Mouse (Mus musculus) midbrain, embryonic 16.5 days (tissue): ENCODE results near the gene Sly. TPM values are rescaled to one million over a fixed set of nuclear protein-coding genes. Genes with fewer than 3 reads are reported as not detected.
"Not testable (repeated sequence)": the region's sequence is repeated elsewhere in the genome, so short reads cannot be mapped to it uniquely, and the experiment has no call there.

ENCODE experiments used
- ATAC-seq: fragments of 200-750 bp; cut with Nextera tagmentation; 2 replicates; pipeline ENCODE4 v1.8.0; 2017; ENCODE audit warnings: moderate TSS enrichment
- H3K27ac ChIP-seq: fragments of 300-500 bp; sonication (generic); 2 replicates; pipeline ENCODE4 v1.5.1; 2014; ENCODE audit warnings: mild to moderate bottlenecking, low read length, mixed read lengths
- H3K27me3 ChIP-seq: fragments of 300-500 bp; sonication (generic); 2 replicates; pipeline ENCODE4 v1.6.1; 2014; ENCODE audit warnings: low read depth, low read length, mixed read lengths; ENCODE audit not compliant: control insufficient read depth, insufficient read depth
- H3K36me3 ChIP-seq: fragments of 300-500 bp; sonication (generic); 2 replicates; pipeline ENCODE4 v1.6.1; 2014; ENCODE audit warnings: mild to moderate bottlenecking, low read length, moderate library complexity, mixed read lengths; ENCODE audit not compliant: control insufficient read depth, insufficient read depth
- H3K4me1 ChIP-seq: fragments of 300-500 bp; sonication (generic); 2 replicates; pipeline ENCODE4 v1.6.1; 2014; ENCODE audit warnings: mild to moderate bottlenecking, low read length, mixed read lengths; ENCODE audit not compliant: control insufficient read depth, insufficient read depth
- H3K4me2 ChIP-seq: fragments of 300-500 bp; sonication (generic); 2 replicates; pipeline ENCODE4 v1.6.1; 2014; ENCODE audit warnings: mild to moderate bottlenecking, low read length, mixed read lengths
- H3K4me3 ChIP-seq: fragments of 300-500 bp; sonication (generic); 2 replicates; pipeline ENCODE4 v1.5.1; 2014; ENCODE audit warnings: low read depth, mild to moderate bottlenecking, low read length, moderate library complexity, mixed read lengths
- H3K9ac ChIP-seq: fragments of 300-500 bp; sonication (generic); 2 replicates; pipeline ENCODE4 v1.6.1; 2014; ENCODE audit warnings: low read depth, low read length, mixed read lengths
- H3K9me3 ChIP-seq: fragments of 300-500 bp; sonication (generic); replicated peaks from 2 replicates; pipeline ENCODE4 v1.6.1; 2014; ENCODE audit warnings: mild to moderate bottlenecking, low read length, mixed read lengths; ENCODE audit not compliant: control insufficient read depth, poor library complexity, severe bottlenecking
- WGBS: fragments of 180-500 bp; shearing (Covaris S2); extraction: QIAGEN DNeasy Blood & Tissue Kit; methylation state at CpG from one replicate; pipeline ENCODE4 v1.1.7; 2014; 5-methylcytosine and 5-hydroxymethylcytosine counted together
- polyA plus RNA-seq: library from polyadenylated mRNA; unstranded; fragments of >200 nt; fragmentation: Nextera tagmentation; extraction: Ambion mirVana; gene quantifications from 2 replicates; pipeline ENCODE4 v1.2.1, GENCODE M21; 2015

Sly gene
- not detected in 2 replicates for polyA plus RNA-seq

DNA sequence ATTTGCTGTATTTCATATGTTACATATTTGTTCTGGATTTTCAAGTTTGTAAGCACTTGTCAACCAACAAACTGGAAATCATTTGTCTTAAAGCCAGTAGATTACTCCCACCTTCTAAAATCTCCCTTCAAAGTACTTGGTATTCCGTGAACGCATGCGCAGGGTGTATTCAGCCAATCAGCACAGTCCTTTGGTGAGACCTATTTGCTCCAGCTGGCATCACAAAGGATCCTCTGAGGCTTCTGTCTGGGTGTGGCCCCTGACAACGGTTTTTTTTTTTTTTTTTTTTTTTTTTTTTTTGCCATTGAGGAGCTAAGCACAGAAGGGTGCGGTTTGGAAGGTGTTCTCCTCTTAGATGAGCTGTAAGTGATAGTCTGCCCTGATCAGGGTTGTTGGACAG is at the start of gene Sly:
Gene Sly (plus strand): TSS at position 301 of the 400 bp plus-strand sequence.
- H3K27ac ChIP-seq, H3K4me2 ChIP-seq, H3K36me3 ChIP-seq, H3K9me3 ChIP-seq, H3K27me3 ChIP-seq, ATAC-seq, H3K4me3 ChIP-seq, H3K4me1 ChIP-seq, H3K9ac ChIP-seq: not testable (repeated sequence)
- no CpG with 5 or more reads among the region's 5 CpGs for WGBS
